Mouse (Mus musculus): ENCODE data around the gene Hid1. TPM values are rescaled to one million over a fixed set of nuclear protein-coding genes. Genes with fewer than 3 reads are reported as not detected.
A peak's percentile ranks its signal among the peaks of the same experiment; 100 is the strongest.
"Not testable (repeated sequence)": the region's sequence is repeated elsewhere in the genome, so short reads cannot be mapped to it uniquely, and the experiment has no call there.

The Hid1 gene
- polyA plus RNA-seq, 1 experiment from 2014 or later, result 32.9 TPM

GRCm38 (mm10) chr11:115386859-115387258 lies 19.3 kb upstream of the Hid1 start:
- H3K27me3 ChIP-seq; H3K4me3 ChIP-seq; H3K27ac ChIP-seq; H3K9ac ChIP-seq; ATAC-seq; H3K4me2 ChIP-seq; H3K9me3 ChIP-seq (replicated peaks): not testable (repeated sequence)
- 94% methylated on average over 3 of the region's 3 CpGs for WGBS
- peaks cover 27% of the 10 kb centered on the region for H3K36me3 ChIP-seq (ENCODE audit: poor library complexity, severe bottlenecking)
- H3K4me1 ChIP-seq, result peaks cover 36% of the 10 kb centered on the region

GRCm38 (mm10) chr11:115384587-115384986 lies 17.0 kb upstream of the Hid1 start:
- peak overlapping the region; percentile 81 for H3K27ac ChIP-seq
- H3K36me3 ChIP-seq (ENCODE audit: poor library complexity, severe bottlenecking), result peaks cover 5% of the 10 kb centered on the region; the same call in 1 of the 2 replicates
- peaks cover 41% of the 10 kb centered on the region for H3K4me1 ChIP-seq
- 82% methylated on average over 5 of the region's 5 CpGs for WGBS
- no peak overlapping the region for H3K4me3 ChIP-seq
- peak overlapping the region; percentile 72 for H3K4me2 ChIP-seq
- no peaks in the 10 kb centered on the region for H3K9me3 ChIP-seq (replicated peaks)
- ATAC-seq, result no peak
- peak overlapping the region; percentile 27 for H3K9ac ChIP-seq
- H3K27me3 ChIP-seq, result no peaks in the 10 kb centered on the region

GRCm38 (mm10) chr11:115383701-115384474 lies 16.3 kb upstream of the Hid1 start:
- Histone ChIP-seq H3K4me1 (peaks cover 41% of the 10 kb centered on the region), H3K27me3 (no peaks in the 10 kb centered on the region), H3K4me3 (peak overlapping the region; percentile 68), H3K9me3 (replicated peaks) (no peaks in the 10 kb centered on the region), H3K9ac (peak overlapping the region; percentile 93), H3K27ac (peak overlapping the region; percentile 81), H3K4me2 (peak overlapping the region; percentile 72), H3K36me3 (ENCODE audit: poor library complexity, severe bottlenecking) (peaks cover 5% of the 10 kb centered on the region; the same call in 1 of the 2 replicates)
- ATAC-seq, result 0 out of 2 replicates have a peak, but pooled peaks have one; percentile 11
- WGBS, result 32% methylated on average over 16 of the region's 16 CpGs

- 8% methylated on average over 5 of the region's 5 CpGs for WGBS
- Histone ChIP-seq H3K4me1 (peaks cover 41% of the 10 kb centered on the region), H3K9ac (peak overlapping the region; percentile 93), H3K9me3 (replicated peaks) (0 out of 2 replicates have a peak, but pooled peaks cover 3% of the 10 kb centered on the region), H3K36me3 (ENCODE audit: poor library complexity, severe bottlenecking) (no peaks in the 10 kb centered on the region), H3K27me3 (no peaks in the 10 kb centered on the region), H3K4me3 (peak overlapping the region; percentile 68), H3K27ac (peak overlapping the region; percentile 81; the same call in 1 of the 2 replicates), H3K4me2 (peak overlapping the region; percentile 72)
- no peak for ATAC-seq
These were observed 15.3 kb upstream of the Hid1 start for GRCm38 (mm10) chr11:115382891-115383290.

- Histone ChIP-seq H3K36me3 (ENCODE audit: poor library complexity, severe bottlenecking) (no peaks in the 10 kb centered on the region), H3K4me3 (peak within 1 kb of the TSS; percentile 68), H3K9me3 (replicated peaks) (0 out of 2 replicates have a peak, but pooled peaks cover 4% of the 10 kb centered on the region), H3K27ac (peak within 1 kb of the TSS; percentile 93), H3K27me3 (no peaks in the 10 kb centered on the region), H3K9ac (peak within 1 kb of the TSS; percentile 93), H3K4me2 (peak within 1 kb of the TSS; percentile 72), H3K4me1 (peaks cover 41% of the 10 kb centered on the region)
- peak; percentile 91 for ATAC-seq
- under 1% methylated on average over 64 of the region's 76 CpGs for WGBS
These were observed 14.4 kb upstream of the Hid1 start, which contains the start of gene Cdr2l for GRCm38 (mm10) chr11:115381743-115382539. Cdr2l (plus strand) TSS chr11:115381916.

GRCm38 (mm10) chr11:115381276-115381675 lies 13.7 kb upstream of the Hid1 start:
- Histone ChIP-seq H3K9me3 (replicated peaks) (0 out of 2 replicates have a peak, but pooled peaks cover 4% of the 10 kb centered on the region), H3K9ac (no peak overlapping the region), H3K4me3 (peak overlapping the region; percentile 68), H3K4me1 (peaks cover 41% of the 10 kb centered on the region), H3K27ac (peak overlapping the region; percentile 93; the same call in 1 of the 2 replicates), H3K36me3 (ENCODE audit: poor library complexity, severe bottlenecking) (no peaks in the 10 kb centered on the region), H3K27me3 (no peaks in the 10 kb centered on the region), H3K4me2 (peak overlapping the region; percentile 72)
- WGBS, result 7% methylated on average over 9 of the region's 9 CpGs
- no peak for ATAC-seq

- WGBS, result 90% methylated on average over 7 of the region's 7 CpGs
- H3K9ac ChIP-seq, result no peak overlapping the region
- H3K4me2 ChIP-seq, result no peak overlapping the region
- H3K27ac ChIP-seq, result no peak overlapping the region
- peaks cover 25% of the 10 kb centered on the region for H3K4me1 ChIP-seq
- H3K27me3 ChIP-seq, result peaks cover 17% of the 10 kb centered on the region
- no peak for ATAC-seq
- H3K9me3 ChIP-seq (replicated peaks), result 0 out of 2 replicates have a peak, but pooled peaks cover 4% of the 10 kb centered on the region
- no peaks in the 10 kb centered on the region for H3K36me3 ChIP-seq (ENCODE audit: poor library complexity, severe bottlenecking)
- no peak overlapping the region for H3K4me3 ChIP-seq
These were observed 10.3 kb upstream of the Hid1 start for GRCm38 (mm10) chr11:115377854-115378253.

- H3K4me2 ChIP-seq, result no peak overlapping the region
- H3K9me3 ChIP-seq (replicated peaks), result 0 out of 2 replicates have a peak, but pooled peaks cover 4% of the 10 kb centered on the region
- H3K4me1 ChIP-seq, result peaks cover 20% of the 10 kb centered on the region
- no peak for ATAC-seq
- no peak overlapping the region for H3K27ac ChIP-seq
- peaks cover 18% of the 10 kb centered on the region for H3K27me3 ChIP-seq
- WGBS, result 93% methylated on average over 4 of the region's 4 CpGs
- no peak overlapping the region for H3K9ac ChIP-seq
- H3K36me3 ChIP-seq (ENCODE audit: poor library complexity, severe bottlenecking), result no peaks in the 10 kb centered on the region
- no peak overlapping the region for H3K4me3 ChIP-seq
These were observed 9.7 kb upstream of the Hid1 start for GRCm38 (mm10) chr11:115377254-115377653.

GRCm38 (mm10) chr11:115376722-115377121 lies 9.2 kb upstream of the Hid1 start:
- H3K27ac ChIP-seq, result no peak overlapping the region

GRCm38 (mm10) chr11:115374695-115375425 lies 7.3 kb upstream of the Hid1 start:
- Histone ChIP-seq H3K9ac (peak overlapping the region; percentile 65), H3K4me2 (peak overlapping the region; percentile 72), H3K27me3 (peaks cover 21% of the 10 kb centered on the region), H3K9me3 (replicated peaks) (0 out of 2 replicates have a peak, but pooled peaks cover 4% of the 10 kb centered on the region), H3K4me3 (peak overlapping the region; percentile 47), H3K4me1 (peaks cover 15% of the 10 kb centered on the region), H3K36me3 (ENCODE audit: poor library complexity, severe bottlenecking) (no peaks in the 10 kb centered on the region), H3K27ac (no peak overlapping the region)
- ATAC-seq, result 0 out of 2 replicates have a peak, but pooled peaks have one; percentile 30
- 68% methylated on average over 12 of the region's 12 CpGs for WGBS

More at GRCm38 (mm10) chr11:115376722-115377121, 9.2 kb upstream of the Hid1 start:
- Histone ChIP-seq H3K9me3 (replicated peaks) (0 out of 2 replicates have a peak, but pooled peaks cover 4% of the 10 kb centered on the region), H3K4me1 (peaks cover 20% of the 10 kb centered on the region), H3K27me3 (peaks cover 18% of the 10 kb centered on the region), H3K9ac (no peak overlapping the region), H3K4me3 (no peak overlapping the region), H3K4me2 (no peak overlapping the region), H3K36me3 (ENCODE audit: poor library complexity, severe bottlenecking) (no peaks in the 10 kb centered on the region)
- 74% methylated on average over 7 of the region's 7 CpGs for WGBS
- ATAC-seq, result no peak
